Mouse (Mus musculus) embryonic facial prominence, embryonic 14.5 days (tissue): ENCODE measurements around the gene Clptm1l. TPM values are rescaled to one million over a fixed set of nuclear protein-coding genes. Genes with fewer than 3 reads are reported as not detected.
A peak's percentile ranks its signal among the peaks of the same experiment; 100 is the strongest.

Source experiments
- ATAC-seq: fragments of 200-750 bp; cut with Nextera tagmentation; 2 replicates; pipeline ENCODE4 v1.8.0; 2017; ENCODE audit warnings: low read depth, moderate number of reproducible peaks, moderate TSS enrichment
- DNase-seq: peaks from one replicate; pipeline ENCODE4 v3.0.0-alpha.2; 2015; ENCODE audit warnings: low spot score
- H3K27ac ChIP-seq: fragments of 300-500 bp; sonication (generic); replicated peaks from 2 replicates; pipeline ENCODE4 v1.5.1; 2014; ENCODE audit warnings: low read depth, mild to moderate bottlenecking, low read length, moderate library complexity
- H3K27me3 ChIP-seq: fragments of 300-500 bp; sonication (generic); replicated peaks from 2 replicates; pipeline ENCODE4 v1.6.1; 2014; ENCODE audit warnings: low read length; ENCODE audit not compliant: control insufficient read depth, insufficient read depth
- H3K36me3 ChIP-seq: fragments of 300-500 bp; sonication (generic); 2 replicates; pipeline ENCODE4 v1.6.1; 2014; ENCODE audit warnings: low read length, mixed read lengths; ENCODE audit not compliant: control insufficient read depth, insufficient read depth
- H3K4me1 ChIP-seq: fragments of 300-500 bp; sonication (generic); 2 replicates; pipeline ENCODE4 v1.6.1; 2014; ENCODE audit warnings: antibody characterized with exemption, low read length; ENCODE audit not compliant: control insufficient read depth, insufficient read depth
- H3K4me2 ChIP-seq: fragments of 300-500 bp; sonication (generic); 2 replicates; pipeline ENCODE4 v1.6.1; 2014; ENCODE audit warnings: low read depth, mild to moderate bottlenecking, low read length, moderate library complexity, mixed read lengths
- H3K4me3 ChIP-seq: fragments of 300-500 bp; sonication (generic); 2 replicates; pipeline ENCODE4 v1.5.1; 2014; ENCODE audit warnings: low read depth, mild to moderate bottlenecking, low read length
- H3K9ac ChIP-seq: fragments of 300-500 bp; sonication (generic); 2 replicates; pipeline ENCODE4 v1.6.1; 2014; ENCODE audit warnings: low read depth, mild to moderate bottlenecking, low read length, moderate library complexity, mixed read lengths
- H3K9me3 ChIP-seq: fragments of 300-500 bp; sonication (generic); 2 replicates; pipeline ENCODE4 v1.6.1; 2016; ENCODE audit warnings: low read length; ENCODE audit not compliant: control insufficient read depth
- WGBS: fragments of 180-500 bp; shearing (Covaris S2); extraction: QIAGEN DNeasy Blood & Tissue Kit; methylation state at CpG from one replicate; pipeline ENCODE4 v1.1.7; 2014; 5-methylcytosine and 5-hydroxymethylcytosine counted together
- polyA plus RNA-seq: library from polyadenylated mRNA; unstranded; fragments of >200 nt; fragmentation: Nextera tagmentation; extraction: Ambion mirVana; gene quantifications from 2 replicates; pipeline ENCODE4 v1.2.1, GENCODE M21; 2014

The Clptm1l gene
- polyA plus RNA-seq, 1 experiment from 2014 or later: 128 TPM

DNA sequence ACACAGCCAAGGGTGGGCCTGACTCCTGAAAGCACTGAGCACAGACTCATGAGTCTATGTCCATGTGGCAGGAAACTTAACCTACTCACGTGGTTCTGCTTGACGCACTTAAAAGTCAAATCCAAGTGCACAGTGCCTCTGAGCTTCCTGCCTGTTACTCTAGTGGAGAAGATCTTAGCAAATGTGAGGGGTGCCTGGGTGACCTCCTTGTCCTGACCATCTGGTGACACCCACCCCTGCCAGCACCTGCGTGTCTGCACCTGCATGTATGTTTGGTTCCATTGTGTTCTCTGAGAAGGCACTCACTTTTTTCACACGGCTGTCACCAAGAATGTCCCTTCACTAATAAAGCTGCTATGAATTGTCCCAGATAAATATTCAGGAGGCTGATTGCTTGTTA lies 37.5 kb downstream of the Clptm1l start:
- no peak overlapping the region for H3K4me2 ChIP-seq
- H3K27me3 ChIP-seq: no peaks in the 10 kb centered on the region
- 79% methylated on average over 4 of the region's 4 CpGs for WGBS
- DNase-seq (no peak), ATAC-seq (no peak)
- peaks cover 32% of the 10 kb centered on the region; the same call in 1 of the 2 replicates for H3K36me3 ChIP-seq
- no peak overlapping the region for H3K9ac ChIP-seq
- H3K4me3 ChIP-seq: no peak overlapping the region
- no peaks in the 10 kb centered on the region for H3K9me3 ChIP-seq
- no peak overlapping the region for H3K27ac ChIP-seq
- no peaks in the 10 kb centered on the region for H3K4me1 ChIP-seq

DNA sequence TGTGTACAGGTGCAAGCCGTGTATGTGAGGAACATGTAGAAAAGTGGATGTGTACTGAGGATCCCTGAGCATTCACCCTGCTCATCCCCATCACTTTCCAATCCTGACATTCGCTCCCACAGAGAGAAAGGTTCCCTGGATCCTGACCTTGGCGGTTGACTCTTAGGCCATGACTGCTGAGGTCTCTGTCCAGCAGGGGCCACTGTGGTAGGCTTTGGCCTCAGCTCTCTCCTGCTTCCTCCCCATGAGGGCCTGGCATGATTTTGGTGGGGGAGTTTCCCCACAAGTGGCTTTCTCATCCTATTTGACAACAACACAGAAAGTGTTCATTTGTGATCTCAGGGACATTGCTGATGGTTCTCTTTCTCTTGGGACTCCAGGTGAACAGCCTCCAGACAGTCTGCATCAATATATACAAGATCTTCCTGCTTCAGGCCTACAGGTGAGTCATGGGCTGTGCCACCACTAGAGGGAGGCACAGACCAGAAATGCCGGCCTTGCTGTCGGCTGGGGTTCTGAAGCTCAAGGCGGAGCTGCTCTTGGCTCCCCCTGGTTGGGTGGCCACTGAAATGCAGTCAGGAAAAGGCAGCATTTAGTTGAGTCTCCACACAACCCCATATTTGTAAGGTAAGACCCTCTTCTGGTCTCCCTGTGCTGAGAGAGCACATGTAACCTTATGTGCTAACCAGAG lies 42.7 kb downstream of the Clptm1l start:
- H3K27ac ChIP-seq: no peak overlapping the region
- H3K9ac ChIP-seq: no peak overlapping the region
- 38% methylated on average over 6 of the region's 6 CpGs for WGBS
- ATAC-seq (peak; percentile 55; the same call in 1 of the 2 replicates), DNase-seq (peak; percentile 53)
- H3K4me2 ChIP-seq: no peak overlapping the region
- H3K4me1 ChIP-seq: no peaks in the 10 kb centered on the region
- H3K9me3 ChIP-seq: 0 out of 2 replicates have a peak, but pooled peaks cover 3% of the 10 kb centered on the region
- H3K27me3 ChIP-seq: no peaks in the 10 kb centered on the region
- H3K4me3 ChIP-seq: no peak overlapping the region
- H3K36me3 ChIP-seq: peaks cover 43% of the 10 kb centered on the region; the same call in 1 of the 2 replicates

DNA sequence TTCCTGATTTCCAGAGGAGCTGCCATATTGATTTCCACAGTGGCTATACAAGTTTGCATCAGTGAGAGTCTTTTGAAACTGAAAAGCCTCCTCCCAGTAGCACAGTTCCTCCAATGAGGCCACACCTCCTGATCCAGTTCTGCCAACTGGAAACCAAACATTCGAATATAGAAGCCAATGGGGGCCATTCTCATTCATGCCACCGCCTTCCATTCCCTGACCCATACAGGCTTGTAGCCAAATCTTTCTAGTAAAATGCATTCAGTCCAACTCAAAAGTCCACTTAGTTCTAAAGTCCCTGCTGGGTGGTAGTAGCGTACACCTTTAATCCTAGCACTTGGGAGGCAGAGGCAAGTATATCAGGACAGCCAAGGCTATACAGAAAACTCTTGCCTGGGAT lies 49.5 kb downstream of the Clptm1l start:
- Histone ChIP-seq H3K9ac (no peak overlapping the region), H3K4me2 (no peak overlapping the region), H3K4me1 (no peaks in the 10 kb centered on the region), H3K27ac (no peak overlapping the region), H3K36me3 (peaks cover 15% of the 10 kb centered on the region; the same call in 1 of the 2 replicates), H3K27me3 (no peaks in the 10 kb centered on the region), H3K4me3 (no peak overlapping the region), H3K9me3 (0 out of 2 replicates have a peak, but pooled peaks cover 3% of the 10 kb centered on the region)
- 88% methylated on average over 3 of the region's 3 CpGs for WGBS
- ATAC-seq (no peak), DNase-seq (no peak)

DNA sequence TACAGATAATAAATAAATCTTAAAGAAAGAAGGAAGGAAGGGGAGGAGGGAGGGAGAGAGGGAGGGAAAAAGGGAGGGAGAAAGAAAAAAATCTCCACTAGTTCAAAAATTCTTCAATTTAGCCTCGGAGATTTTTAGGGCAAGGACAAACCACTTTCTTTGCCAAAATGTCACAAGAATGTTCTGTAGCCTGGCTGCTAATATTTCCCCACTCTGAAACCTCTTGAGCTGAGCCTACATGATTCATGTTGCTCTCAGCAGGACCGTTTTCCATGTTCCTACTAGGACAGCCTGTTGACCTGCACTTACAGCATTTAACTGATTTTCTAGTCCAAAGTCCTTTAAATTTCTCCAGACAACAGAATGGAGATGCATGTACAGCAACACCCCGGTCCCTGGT lies 51.2 kb downstream of the Clptm1l start:
- no peak for ATAC-seq
- 0 out of 2 replicates have a peak, but pooled peaks cover 3% of the 10 kb centered on the region for H3K9me3 ChIP-seq
- DNase-seq: no peak
- H3K27me3 ChIP-seq: no peaks in the 10 kb centered on the region
- no peak overlapping the region for H3K4me3 ChIP-seq
- H3K36me3 ChIP-seq: 0 out of 2 replicates have a peak, but pooled peaks cover 2% of the 10 kb centered on the region
- no peaks in the 10 kb centered on the region for H3K4me1 ChIP-seq
- no peak overlapping the region for H3K4me2 ChIP-seq
- 73% methylated on average over 3 of the region's 3 CpGs for WGBS
- no peak overlapping the region for H3K27ac ChIP-seq
- H3K9ac ChIP-seq: no peak overlapping the region

DNA sequence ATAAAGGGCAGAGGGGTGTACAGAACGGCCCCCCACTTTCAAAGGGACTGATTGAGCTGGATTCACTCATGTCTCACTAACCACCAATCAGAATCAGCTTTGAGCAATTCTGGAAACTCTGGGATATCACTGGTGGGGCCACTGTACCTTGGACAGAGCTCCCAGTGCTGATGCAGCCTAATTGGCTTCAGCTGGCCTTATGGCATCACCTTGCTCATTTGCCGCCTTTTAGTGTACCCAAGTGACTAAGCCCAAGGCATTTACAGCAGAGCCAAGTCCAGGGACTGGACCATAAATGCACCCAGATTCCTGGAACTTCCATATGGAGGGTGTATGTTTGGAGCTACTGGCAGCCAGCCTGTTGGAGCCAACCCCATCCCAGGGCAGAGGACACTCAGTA lies 55.1 kb downstream of the Clptm1l start:
- no peaks in the 10 kb centered on the region for H3K4me1 ChIP-seq
- H3K9ac ChIP-seq: no peak overlapping the region
- no peak overlapping the region for H3K4me2 ChIP-seq
- ATAC-seq (no peak), DNase-seq (no peak)
- H3K36me3 ChIP-seq: no peaks in the 10 kb centered on the region
- no peak overlapping the region for H3K4me3 ChIP-seq
- H3K9me3 ChIP-seq: no peaks in the 10 kb centered on the region
- H3K27me3 ChIP-seq: no peaks in the 10 kb centered on the region
- 24% methylated on average over 2 of the region's 2 CpGs for WGBS
- H3K27ac ChIP-seq: no peak overlapping the region

DNA sequence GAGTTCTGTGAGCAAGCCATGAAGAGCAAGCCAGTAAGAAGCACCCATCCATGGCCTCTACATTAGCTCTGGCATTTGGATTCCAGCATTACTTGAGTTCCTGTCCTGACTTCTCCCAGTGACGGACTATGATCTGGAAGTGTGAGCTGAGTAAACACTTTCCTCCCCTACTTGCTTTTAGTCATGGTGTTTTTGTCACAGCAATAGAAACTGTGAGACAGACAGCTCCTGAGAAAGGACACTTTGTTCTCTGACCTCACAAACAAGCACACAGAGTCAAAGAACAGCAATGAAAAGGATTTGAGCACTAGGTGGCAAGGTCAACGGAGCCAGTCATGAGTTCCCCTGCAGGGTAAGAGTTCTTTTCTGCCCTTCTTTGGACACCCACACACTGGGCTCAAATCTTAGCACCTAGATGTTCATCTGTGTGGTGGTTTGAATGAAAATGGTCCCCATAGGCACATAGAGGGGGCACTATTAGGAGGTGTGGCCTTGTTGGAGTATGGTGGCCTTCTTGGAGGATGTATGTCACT lies 56.4 kb downstream of the Clptm1l start:
- DNase-seq: no peak
- Histone ChIP-seq H3K36me3 (no peaks in the 10 kb centered on the region), H3K9me3 (no peaks in the 10 kb centered on the region), H3K27me3 (no peaks in the 10 kb centered on the region), H3K27ac (no peak overlapping the region), H3K4me1 (no peaks in the 10 kb centered on the region), H3K9ac (no peak overlapping the region), H3K4me3 (no peak overlapping the region), H3K4me2 (no peak overlapping the region)
- 66% methylated on average over 2 of the region's 2 CpGs for WGBS
- ATAC-seq: no peak

Other genes with a start within 250 kb of the Clptm1l start
- gene Lpcat1, start 136.8 kb upstream of the Clptm1l start, polyA plus RNA-seq: 39.4 and 43.6 TPM in 2 replicates
- gene Slc6a3, start 67.3 kb upstream of the Clptm1l start, polyA plus RNA-seq: 0.17 TPM in 1 of 2 replicates, not detected in the other
- gene Tert, start 22.9 kb downstream of the Clptm1l start, polyA plus RNA-seq: 2.2 and 2.8 TPM in 2 replicates
- not detected in 2 replicates for gene Slc6a18, start 74.0 kb downstream of the Clptm1l start, polyA plus RNA-seq
- gene Slc6a19, start 100.9 kb downstream of the Clptm1l start, polyA plus RNA-seq: 0.38 and 0.40 TPM in 2 replicates
- 16.3 and 19.8 TPM in 2 replicates for gene Slc12a7, start 129.1 kb downstream of the Clptm1l start, polyA plus RNA-seq
- 18.6 and 20.1 TPM in 2 replicates for gene Nkd2, start 243.6 kb downstream of the Clptm1l start, polyA plus RNA-seq